Mouse (Mus musculus) neural tube, embryonic 13.5 days (tissue): Measurements from ENCODE around the gene Gpr25. TPM values are rescaled to one million over a fixed set of nuclear protein-coding genes. Genes with fewer than 3 reads are reported as not detected.
A peak's percentile ranks its signal among the peaks of the same experiment; 100 is the strongest.

Source experiments
- ATAC-seq: fragments of 200-750 bp; cut with Nextera tagmentation; 2 replicates; pipeline ENCODE4 v1.8.0; 2017; ENCODE audit warnings: low read depth, mild to moderate bottlenecking, moderate TSS enrichment, moderate library complexity
- H3K27ac ChIP-seq: fragments of 300-500 bp; sonication (generic); replicated peaks from 2 replicates; pipeline ENCODE4 v1.5.1; 2015; ENCODE audit warnings: moderate library complexity, mild to moderate bottlenecking, inconsistent platforms
- H3K27me3 ChIP-seq: fragments of 300-500 bp; sonication (generic); 2 replicates; pipeline ENCODE4 v1.6.1; 2015; ENCODE audit warnings: mild to moderate bottlenecking, inconsistent platforms
- H3K36me3 ChIP-seq: fragments of 300-500 bp; sonication (generic); 2 replicates; pipeline ENCODE4 v1.6.1; 2015; ENCODE audit warnings: mild to moderate bottlenecking, inconsistent platforms
- H3K4me1 ChIP-seq: fragments of 300-500 bp; sonication (generic); replicated peaks from 2 replicates; pipeline ENCODE4 v1.6.1; 2015; ENCODE audit warnings: inconsistent platforms
- H3K4me2 ChIP-seq: fragments of 300-500 bp; sonication (generic); 2 replicates; pipeline ENCODE4 v1.6.1; 2015; ENCODE audit warnings: inconsistent platforms, mild to moderate bottlenecking, moderate library complexity
- H3K4me3 ChIP-seq: fragments of 300-500 bp; sonication (generic); 2 replicates; pipeline ENCODE4 v1.5.1; 2015; ENCODE audit warnings: mild to moderate bottlenecking, inconsistent platforms
- H3K9ac ChIP-seq: fragments of 300-500 bp; sonication (generic); 2 replicates; pipeline ENCODE4 v1.6.1; 2015; ENCODE audit warnings: moderate library complexity, mild to moderate bottlenecking, inconsistent platforms
- H3K9me3 ChIP-seq: fragments of 300-500 bp; sonication (generic); 2 replicates; pipeline ENCODE4 v1.6.1; 2016; ENCODE audit warnings: inconsistent platforms
- WGBS: fragments of 180-500 bp; shearing (Covaris S2); methylation state at CpG from one replicate; pipeline ENCODE4 v1.1.7; 2015; 5-methylcytosine and 5-hydroxymethylcytosine counted together
- polyA plus RNA-seq: library from polyadenylated mRNA; unstranded; fragments of >200 nt; fragmentation: Nextera tagmentation; extraction: Ambion mirVana; gene quantifications from 2 replicates; pipeline ENCODE4 v1.2.1, GENCODE M21; 2015

Gene Gpr25
- polyA plus RNA-seq, 1 experiment from 2014 or later: 0.29 TPM

- Histone ChIP-seq H3K36me3 (peaks cover 18% of the 10 kb centered on the region; the same call in 1 of the 2 replicates), H3K4me2 (no peak overlapping the region), H3K27ac (no peak overlapping the region), H3K9ac (no peak overlapping the region), H3K9me3 (no peaks in the 10 kb centered on the region), H3K4me1 (no peaks in the 10 kb centered on the region), H3K27me3 (no peaks in the 10 kb centered on the region), H3K4me3 (no peak overlapping the region)
- WGBS: 89% methylated on average over 15 of the region's 15 CpGs
- ATAC-seq: no peak
Measured at GRCm38 (mm10) chr1:136214304-136214703, 46.4 kb downstream of the Gpr25 start.

GRCm38 (mm10) chr1:136212803-136213202, 47.9 kb downstream of the Gpr25 start, which contains the start of gene Mroh3:
Gene Mroh3 (minus strand): TSS chr1:136212828.
- H3K4me2 ChIP-seq: no peak within 1 kb of the TSS
- no peak within 1 kb of the TSS for H3K4me3 ChIP-seq
- H3K4me1 ChIP-seq: no peaks in the 10 kb centered on the region
- no peaks in the 10 kb centered on the region for H3K27me3 ChIP-seq
- H3K27ac ChIP-seq: no peak within 1 kb of the TSS
- no peaks in the 10 kb centered on the region for H3K9me3 ChIP-seq
- ATAC-seq: 0 out of 2 replicates have a peak, but pooled peaks have one; percentile 27
- WGBS: 43% methylated on average over 3 of the region's 3 CpGs
- H3K36me3 ChIP-seq: peaks cover 12% of the 10 kb centered on the region; the same call in 1 of the 2 replicates
- H3K9ac ChIP-seq: no peak within 1 kb of the TSS

Other genes with a start within 250 kb of the Gpr25 start
- gene Ascl5, start 210.1 kb downstream of the Gpr25 start, polyA plus RNA-seq: not detected in 2 replicates
- gene Cacna1s, start 208.1 kb downstream of the Gpr25 start, polyA plus RNA-seq: 0.28 and 1.2 TPM in 2 replicates
- gene Kif21b, start 129.5 kb downstream of the Gpr25 start, polyA plus RNA-seq: 34.6 and 41.7 TPM in 2 replicates
- not detected in 2 replicates for gene Mroh3, start 48.0 kb downstream of the Gpr25 start, polyA plus RNA-seq
- gene Inava, start 26.6 kb downstream of the Gpr25 start, polyA plus RNA-seq: 3.1 and 3.6 TPM in 2 replicates
- 27.5 and 30.1 TPM in 2 replicates for gene Camsap2, start 85.2 kb upstream of the Gpr25 start, polyA plus RNA-seq
- gene Ddx59, start 154.4 kb upstream of the Gpr25 start, polyA plus RNA-seq: 16.6 and 17.8 TPM in 2 replicates
- 0.68 and 1.2 TPM in 2 replicates for gene Kif14, start 205.5 kb upstream of the Gpr25 start, polyA plus RNA-seq